Mouse (Mus musculus): ENCODE results near the gene Slco3a1.

GRCm38 (mm10) chr7:74523086-74523485 is 31.5 kb downstream of the Slco3a1 start:
- TF ChIP-seq MAFK (IDR thresholded peaks at IDR 0.05; ENCODE audit: insufficient read depth, low read depth, low read length) (no peak), HCFC1 (IDR thresholded peaks at IDR 0.05; ENCODE audit: borderline replicate concordance, insufficient read depth, low read length) (no peak), ZC3H11A (IDR thresholded peaks at IDR 0.05; ENCODE audit: borderline replicate concordance, low read depth, low read length) (no peak), ZNF384 (IDR thresholded peaks at IDR 0.05; ENCODE audit: low read depth, low read length) (no peak)
